Mouse (Mus musculus) ovary, postnatal 10 days (tissue): Measurements from ENCODE around the gene Vps33b.

ENCODE experiments used
- DNase-seq: peaks from one replicate; pipeline ENCODE4 v3.0.0; 2022; ENCODE audit warnings: low spot score

Vps33b gene

DNA sequence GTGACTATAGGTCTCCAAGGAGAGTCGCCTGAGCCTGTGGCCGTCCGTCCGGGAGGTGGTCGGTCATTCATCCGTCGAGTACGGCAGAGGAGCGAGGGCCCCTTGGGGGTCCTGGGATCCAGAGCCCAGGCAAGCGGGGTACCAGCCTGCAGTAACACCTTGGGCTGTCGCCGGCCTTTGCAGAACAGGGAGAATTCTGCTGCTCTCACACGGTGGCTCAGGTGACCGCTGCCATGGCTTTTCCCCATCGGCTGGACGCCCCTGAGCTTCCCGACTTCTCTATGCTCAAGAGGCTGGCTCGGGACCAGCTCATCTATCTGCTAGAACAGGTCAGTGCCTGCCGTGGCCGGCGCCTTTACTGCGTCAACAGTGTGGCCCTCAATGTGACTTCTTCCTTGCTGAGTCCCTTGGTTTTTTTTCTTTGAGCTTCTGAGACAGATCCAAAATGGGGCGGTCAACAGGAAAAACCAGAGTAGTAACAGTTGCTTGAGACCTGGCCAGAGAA is 354 bp downstream of the Vps33b start:
- no peak for DNase-seq

DNA sequence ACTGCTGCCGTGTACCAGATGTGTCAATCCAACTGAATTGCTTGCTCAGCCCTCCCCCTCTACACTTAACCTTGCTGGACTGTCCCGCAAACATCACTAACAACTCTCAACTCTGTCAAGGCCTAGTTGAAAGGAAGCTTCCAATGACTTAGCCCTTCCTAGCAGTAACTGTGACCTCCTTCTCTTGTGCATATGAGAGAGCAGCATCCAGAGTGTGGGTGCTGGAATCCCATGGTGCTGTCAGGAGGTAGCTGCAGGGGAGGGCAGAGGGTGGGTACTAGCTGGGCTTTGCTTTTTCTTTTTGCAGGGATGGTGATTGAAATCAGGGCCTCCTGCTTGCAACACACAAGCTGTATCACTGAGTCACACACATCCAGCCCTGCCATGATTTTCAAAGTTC is 4.0 kb downstream of the Vps33b start:
- no peak for DNase-seq

DNA sequence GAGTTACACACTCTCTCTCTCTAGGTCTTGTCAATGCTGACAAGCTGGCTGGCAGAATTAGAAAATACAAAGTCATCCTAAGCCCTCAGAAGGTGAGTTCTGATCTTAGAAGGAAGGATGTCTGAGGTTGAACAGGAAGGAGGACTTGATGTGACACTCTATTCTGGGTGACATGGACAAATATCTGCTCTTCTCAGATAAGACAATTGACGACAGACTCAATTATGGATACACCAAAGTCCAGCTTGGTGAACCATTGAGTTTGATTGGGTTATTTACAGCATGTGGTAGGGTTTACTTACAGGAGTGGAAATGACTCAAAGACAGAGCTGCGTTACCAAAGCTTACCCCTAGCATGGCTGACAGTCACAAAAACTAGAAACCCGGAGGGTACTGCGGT is 6.9 kb downstream of the Vps33b start:
- no peak for DNase-seq

DNA sequence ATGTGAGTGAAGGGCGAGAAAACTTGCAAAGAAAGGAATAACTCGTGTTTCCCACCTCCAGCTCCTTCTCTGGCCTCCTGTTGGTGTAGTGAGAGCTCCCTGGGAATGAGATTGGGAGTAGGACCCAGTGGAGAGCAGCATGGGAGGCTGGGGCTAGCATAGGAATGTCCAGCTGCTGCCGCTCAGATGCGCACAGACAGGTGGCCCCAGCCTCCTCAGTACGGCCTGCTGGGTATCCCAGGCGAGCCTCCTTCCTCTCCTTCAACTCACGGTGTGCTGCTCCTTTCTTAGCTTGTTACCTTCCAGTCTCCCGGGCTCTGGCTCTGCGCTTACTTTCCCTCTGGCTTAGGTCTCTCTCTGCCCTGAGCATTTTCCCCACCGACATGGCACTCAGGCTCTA is 10.6 kb downstream of the Vps33b start:
- DNase-seq: no peak

DNA sequence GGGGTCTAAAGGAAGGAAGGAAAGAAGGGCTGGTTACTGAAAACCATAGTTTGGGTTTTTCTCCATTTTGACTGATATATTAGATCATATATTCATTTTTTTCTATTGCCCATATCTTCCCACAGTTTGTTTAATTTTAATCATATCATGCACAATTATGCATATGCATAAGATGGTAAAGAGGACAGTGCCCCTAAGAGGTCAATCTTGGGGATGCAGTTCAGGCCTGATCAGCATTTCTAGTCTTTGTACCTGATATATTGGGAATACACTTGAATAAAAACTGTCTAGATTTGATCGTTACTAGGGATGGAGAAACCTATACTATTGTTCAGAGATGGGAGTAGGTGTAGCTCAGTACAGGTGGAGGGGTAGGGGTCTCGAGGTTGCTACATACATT is 11.5 kb downstream of the Vps33b start:
- DNase-seq: no peak

DNA sequence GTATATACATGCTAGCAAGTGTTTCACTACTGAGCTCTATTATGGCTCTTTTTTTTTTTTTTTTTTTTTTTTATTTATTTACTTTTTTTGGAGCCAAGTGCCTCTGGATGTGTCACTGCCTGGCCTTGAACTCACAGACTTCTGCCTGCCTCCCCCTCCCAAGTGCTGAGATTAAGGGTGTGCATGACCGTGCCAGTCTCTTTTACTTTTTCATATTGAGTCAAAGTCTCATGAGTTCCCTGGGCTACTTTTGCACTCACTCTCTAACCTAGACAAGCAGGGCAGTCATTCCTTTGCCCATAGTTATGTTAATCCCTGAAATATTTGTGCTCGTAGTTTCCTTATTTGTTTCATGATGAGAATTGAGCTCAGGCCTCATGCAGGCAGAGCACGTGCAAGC is 12.2 kb downstream of the Vps33b start:
- no peak for DNase-seq

DNA sequence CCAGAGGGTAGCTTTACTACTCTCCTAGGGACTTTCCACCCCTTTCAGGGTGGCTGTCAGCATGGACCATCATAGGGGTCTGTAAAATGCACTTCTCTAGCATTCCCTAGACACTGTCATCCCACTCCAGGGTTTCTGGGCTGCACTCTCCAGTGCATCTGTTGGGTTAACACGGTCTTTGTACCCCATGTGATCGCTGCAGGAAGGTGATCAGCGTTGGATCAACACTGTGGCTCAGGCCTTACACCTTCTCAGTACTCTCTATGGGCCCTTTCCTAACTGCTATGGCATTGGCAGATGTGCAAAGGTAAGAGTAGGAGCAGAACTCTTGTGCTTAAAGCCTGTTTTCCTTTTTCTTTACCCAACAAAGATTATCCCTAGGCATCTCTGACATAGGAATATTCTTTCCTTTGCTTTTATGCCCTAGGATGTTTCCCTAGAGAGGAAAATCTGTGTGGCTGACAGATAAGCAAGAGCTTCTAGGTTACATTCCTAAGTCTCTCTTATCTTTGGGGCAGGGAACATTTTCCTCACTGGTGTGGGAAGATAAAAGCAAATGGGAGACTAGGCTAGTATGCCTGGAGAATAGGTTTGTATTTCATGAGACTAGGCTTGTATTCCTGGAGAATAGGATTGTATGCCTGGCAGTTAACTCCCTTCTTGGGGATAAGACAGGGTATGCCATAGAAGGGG is 13.9 kb downstream of the Vps33b start:
- no peak for DNase-seq

DNA sequence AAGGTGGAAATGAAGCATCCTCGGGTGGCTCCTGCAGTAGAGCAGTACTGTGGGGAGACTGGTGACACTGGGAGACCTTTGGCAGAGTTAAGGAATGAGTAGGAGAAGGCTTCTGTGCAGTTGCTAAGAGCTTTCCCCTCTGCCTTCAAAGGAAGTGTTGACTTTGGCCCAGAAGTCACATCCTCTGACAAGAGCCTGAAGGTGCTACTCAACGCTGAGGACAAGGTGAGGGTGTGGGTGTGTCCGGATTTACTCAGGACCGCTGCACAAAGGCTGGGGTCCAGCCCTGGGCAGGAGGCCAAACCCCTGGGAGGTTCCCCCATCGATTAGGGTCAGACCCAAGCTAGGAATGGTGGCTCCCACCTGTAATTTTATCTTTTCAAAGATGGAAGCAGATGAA is 14.9 kb downstream of the Vps33b start:
- no peak for DNase-seq

DNA sequence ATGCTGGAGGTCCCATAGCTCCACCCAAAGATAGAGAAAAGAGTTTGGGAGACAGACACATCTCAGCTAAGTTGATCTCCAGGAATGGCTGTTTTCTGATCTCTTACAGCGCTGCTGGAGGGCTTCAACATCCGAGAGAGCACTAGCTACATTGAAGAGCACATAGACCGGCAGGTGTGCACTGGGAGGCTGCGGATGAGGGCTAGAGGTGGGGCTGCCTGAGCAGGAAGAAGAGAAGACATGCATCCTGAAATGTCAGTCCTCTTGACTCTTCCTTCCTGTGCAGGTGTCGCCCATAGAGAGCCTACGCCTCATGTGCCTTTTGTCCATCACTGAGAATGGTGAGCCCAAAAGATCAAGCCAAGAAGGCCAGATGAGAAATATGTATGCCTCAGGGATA is 16.3 kb downstream of the Vps33b start:
- no peak for DNase-seq

DNA sequence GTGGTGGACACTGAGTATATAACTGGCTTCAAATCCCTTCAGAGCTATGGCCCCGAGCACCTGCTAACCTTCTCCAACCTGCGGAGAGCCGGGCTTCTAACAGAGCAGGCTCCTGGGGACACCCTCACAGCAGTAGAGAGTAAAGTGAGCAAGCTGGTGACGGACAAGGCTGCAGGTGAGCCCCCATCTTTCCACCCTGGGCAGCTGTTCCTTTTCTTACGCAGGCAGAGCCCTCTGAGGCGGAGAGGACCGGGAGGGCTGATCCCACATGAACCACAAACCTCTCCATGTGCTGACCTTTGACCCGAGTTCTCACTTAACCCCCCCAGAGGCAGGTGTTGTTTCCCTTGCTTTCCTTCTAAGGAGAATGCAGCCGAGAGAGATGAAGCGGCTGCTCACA is 18.3 kb downstream of the Vps33b start:
- DNase-seq: no peak

DNA sequence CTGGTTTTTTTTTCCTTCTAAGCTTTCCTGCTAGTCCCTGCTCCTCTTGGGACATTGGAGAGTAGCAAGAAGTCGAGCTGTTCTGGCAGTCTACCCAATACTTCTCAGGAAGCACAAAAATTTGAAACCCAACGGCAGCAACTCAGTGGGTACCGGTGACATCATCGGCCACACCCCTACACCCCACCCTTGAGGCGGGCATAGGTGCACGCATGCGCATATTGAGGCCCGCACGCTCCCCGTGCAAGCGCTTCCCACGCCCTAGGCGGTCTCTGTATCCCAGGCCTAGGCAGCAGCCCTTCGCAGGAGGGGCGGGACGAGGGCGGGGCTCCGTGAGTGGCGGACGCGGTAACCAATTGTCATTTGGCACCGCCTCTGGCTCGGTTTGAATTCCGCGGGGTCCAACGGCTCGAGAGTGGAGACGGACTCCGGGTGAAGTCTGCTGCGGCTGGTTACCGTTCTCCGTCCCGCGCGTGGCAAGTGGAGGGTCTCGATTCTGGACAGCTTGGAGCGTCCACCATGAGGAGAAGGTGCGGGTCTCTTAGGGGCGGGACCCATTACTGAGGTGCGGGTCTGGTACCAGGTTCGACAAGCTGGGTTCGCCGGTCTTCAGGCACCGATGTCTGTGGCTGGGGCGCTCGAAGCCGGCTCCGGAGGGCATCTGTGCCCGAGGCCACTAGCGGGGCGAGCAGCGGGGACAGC is 24.8 kb downstream of the Vps33b start, which contains the start of gene Prc1:
Prc1 (plus strand) TSS at position 389 of the 702 bp plus-strand sequence.
- peak; percentile 99 for DNase-seq

DNA sequence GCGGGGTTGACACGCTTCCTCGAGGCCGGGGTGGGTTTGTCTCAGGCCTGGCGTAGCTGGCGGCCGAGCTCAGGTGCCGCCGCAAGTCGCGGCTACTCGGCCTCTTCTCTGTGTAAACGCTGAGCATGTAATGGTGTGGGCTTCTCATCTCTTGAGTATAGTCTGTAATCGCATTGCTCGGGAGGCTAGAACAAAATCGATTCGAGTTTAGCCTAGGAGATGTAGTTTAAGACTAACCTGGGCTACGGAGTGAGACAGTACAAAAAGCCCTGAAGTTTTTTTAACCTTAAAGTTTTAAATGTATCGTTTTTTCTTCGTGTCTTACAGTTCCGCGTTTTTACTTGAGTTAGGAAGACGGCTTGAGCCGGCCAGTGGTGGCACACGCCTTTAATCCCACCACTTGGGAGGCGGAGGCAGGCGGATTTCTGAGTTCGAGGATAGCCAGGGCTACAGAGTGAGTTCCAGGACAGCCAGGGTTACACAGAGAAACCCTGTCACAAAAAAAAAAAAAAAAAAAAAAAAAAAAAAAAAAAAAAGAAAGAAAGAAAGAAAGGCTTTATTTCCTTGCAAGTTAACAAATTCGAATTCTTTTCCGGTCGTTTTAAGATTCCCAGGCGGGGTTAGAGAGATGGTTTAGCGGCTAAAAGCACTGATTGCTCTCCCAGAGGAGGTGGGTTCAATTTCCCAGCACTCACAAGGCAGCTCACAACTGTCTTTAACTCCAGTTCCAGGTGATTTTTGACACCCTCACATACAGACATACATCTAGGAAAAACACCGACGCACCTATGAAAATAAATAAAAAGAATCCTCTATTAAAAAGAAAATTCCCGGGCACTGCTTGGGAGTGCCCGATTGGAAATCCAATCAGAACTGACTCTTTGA is 25.6 kb downstream of the Vps33b start:
- DNase-seq: no peak

DNA sequence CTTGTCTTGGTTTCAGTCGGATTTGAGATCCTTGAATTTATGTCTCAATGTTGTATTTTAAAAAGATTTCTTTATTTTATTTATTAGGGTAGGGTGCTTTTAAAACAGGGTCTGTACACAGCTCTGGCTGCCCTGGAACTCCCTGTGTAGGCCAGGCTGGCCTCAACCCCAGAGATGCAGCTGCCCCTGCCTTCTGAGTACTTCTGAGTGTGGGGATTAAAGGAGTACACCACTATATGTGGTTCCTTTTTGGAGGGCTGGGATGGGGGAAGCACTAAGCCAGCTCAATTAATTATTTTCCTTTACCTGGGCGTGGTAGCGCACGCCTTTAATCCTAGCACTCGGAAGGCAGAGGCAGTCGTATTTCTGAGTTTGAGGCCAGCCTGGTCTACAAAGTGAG is 27.0 kb downstream of the Vps33b start:
- no peak for DNase-seq

DNA sequence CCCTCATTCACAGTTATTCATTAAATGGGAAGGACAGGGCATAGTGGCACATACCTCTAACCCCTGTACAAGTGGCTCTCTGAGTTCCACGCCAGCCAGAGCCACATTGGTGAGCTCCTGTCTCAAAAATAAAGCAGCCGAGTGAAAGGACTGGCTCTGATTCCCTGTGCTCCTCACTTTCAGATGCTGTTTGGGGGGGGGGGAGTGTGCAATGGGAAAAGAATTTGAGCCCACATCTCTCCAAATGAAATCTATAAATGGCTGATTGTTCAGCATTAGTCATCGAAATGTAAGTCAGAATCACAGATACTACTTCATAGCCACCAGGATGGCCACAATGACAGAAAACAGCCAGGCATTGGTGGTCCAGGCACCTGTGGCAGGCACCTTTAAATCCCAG is 27.6 kb downstream of the Vps33b start:
- no peak for DNase-seq

DNA sequence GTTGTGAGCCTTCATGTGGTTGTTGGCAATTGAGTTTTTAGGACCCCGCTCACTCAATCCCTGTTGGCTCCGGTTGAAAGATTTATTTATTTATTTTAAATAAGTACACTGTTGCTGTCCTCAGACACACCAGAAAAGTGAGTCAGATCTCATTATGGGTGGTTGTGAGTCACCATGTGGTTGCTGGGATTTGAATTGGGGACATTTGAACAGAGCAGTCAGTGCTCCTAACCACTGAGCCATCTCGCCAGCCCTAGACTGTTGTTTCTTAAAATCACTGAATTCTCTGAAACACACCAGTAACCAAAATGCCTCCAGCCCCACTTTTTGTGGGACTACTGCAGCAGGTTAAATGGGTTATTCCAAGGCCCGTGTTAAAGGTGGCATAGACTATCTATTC is 29.3 kb downstream of the Vps33b start:
- DNase-seq: no peak

DNA sequence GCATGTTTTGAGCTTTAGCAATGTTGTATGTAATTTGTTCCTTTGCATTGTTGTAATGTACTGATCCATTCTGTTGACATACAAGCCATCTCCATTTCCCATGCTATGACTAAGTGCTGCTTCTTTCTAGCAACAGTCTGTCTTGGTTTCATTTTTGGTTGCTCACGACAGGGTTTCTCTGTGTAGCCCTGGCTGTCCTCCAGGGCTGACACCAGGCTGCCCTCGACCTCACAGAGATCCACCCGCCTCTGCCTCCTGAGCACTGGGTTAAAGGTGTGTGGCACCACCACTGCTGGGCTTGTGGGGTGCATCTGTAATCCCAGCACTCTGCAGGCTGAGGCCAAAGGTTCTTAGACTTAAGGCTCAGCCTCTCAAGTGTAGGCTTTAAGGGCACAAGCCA is 30.1 kb downstream of the Vps33b start:
- no peak for DNase-seq

DNA sequence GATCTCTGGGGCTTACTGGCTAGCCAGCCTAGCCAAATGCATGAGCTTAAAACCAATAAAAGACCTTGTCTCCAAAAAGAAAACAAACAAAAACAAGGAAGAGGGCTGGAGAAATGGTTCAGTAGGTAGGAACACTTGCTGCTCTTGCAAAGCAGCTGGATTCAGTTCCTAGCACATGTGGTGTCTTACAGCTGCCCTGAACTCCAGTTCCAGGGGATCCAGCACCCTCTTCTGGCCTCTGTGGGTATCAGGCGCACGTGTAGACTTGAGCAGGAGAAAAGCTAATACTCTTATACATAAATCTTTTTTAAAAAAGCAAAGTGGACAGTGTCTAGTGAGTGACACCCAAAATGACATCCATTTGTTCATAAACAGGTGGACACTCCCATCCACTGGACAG is 32.1 kb downstream of the Vps33b start:
- no peak for DNase-seq

DNA sequence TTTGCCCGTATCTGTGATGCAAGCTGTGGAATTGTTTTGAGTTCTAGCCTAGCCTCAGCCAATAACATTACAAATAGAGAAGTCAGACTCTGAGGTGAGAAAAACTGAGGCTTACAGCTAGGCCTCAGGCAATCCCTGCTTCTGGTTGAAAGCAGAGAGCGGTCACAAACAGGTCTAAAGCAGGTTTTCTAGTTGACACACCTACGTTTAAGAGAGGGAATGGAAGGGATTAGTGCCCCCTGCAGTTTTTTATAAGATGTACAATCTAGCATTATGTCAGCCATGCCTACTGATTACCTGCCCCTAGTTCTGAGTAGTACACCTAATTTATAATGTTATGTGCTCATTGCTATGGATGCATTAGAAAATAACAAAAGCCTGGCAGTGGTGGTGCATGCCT is 38.3 kb downstream of the Vps33b start:
- DNase-seq: no peak

DNA sequence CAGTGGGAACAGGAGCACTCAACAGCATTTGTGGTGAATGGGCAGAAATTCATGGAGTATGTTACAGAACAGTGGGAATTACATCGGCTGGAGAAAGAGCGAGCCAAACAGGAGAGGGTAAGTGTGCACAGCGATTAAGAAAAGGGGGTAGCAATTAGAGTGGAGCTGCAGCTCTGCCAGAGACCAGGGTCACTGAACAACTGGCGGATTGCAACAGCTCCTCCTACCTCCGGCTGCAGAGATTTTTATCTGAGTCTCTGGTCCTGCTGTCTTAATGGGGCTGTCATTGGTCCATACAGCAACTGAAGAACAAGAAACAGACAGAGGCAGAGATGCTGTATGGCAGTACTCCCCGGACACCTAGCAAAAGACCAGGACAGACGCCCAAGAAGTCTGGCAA is 41.3 kb downstream of the Vps33b start:
- no peak for DNase-seq

DNA sequence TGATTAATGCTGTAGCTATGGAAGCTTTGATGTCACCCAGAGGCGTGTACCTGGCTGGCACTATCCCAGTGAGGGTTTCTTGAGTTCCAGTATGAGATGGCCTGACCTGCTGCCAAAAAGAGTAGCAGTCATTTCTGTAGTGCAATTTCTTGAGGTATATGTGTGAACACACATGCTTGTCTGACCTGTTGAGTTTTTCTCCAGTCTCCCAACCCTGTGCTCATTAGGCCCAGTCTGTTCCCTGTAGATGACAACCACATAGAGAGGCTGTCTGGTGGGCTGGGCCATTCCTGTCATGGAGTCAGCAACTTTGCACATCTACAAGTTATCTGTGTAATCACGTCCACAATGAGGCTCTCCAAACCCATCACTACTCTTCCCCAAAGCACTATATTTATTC is 46.3 kb downstream of the Vps33b start:
- DNase-seq: no peak

DNA sequence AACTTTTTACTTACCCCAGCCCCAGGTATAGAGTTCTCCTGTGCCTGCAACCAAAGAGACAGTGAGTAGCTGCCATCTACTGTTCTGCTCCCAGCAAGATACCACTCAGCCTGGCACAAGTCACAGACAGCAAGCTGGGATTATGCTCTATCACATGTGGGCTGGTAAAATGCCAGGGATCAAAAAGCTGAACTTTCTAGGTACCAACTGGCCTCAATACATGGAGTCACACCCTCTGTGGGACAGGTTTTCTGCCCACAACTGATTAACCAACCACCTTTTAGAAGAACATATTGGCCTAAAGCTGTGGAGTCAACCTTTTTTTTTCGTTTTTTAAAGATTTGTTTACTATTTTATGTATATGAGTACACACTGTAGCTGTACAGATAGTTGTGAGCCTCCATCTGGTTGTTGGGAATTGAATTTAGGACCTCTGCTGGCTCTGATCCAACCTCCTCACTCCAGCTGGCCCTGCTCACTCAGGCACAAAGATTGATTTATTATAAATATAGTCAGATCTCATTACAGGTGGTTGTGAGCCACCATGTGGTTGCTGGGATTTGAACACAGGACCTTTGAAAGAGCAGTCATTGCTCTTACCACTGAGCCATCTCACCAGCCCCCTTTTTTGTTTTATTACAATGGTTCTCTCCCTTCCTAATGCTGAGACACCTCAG is 48.1 kb downstream of the Vps33b start:
- DNase-seq: no peak

DNA sequence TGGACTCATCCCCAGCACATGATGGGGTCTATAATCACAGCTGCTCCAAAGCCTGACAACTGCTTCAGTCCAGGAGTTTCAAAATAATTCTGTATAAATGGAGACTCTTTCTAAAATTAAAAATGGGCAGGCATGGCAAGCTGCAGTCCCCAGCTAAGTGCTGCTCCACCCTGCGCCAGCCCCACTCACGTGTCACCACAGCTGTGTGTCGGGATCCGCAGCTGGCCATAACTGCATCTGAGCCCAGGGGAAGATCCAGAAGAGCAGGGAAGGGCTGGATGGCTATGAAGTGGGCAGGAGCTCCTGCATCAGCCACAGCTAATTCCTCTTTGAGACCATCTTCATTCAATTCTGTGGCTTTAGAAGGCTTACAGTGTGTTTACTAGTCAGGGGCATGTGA is 49.2 kb downstream of the Vps33b start:
- no peak for DNase-seq
